Mouse (Mus musculus): ENCODE data around the gene Gm20388.

GRCm38 (mm10) chr8:122089186-122089700 is 2178.6 kb downstream of the Gm20388 start:
- no peak for TF ChIP-seq CTCF (IDR thresholded peaks at IDR 0.05; ENCODE audit: borderline replicate concordance, extremely low read depth, insufficient read depth, insufficient read length)
- no peak for TF ChIP-seq POLR2A (IDR thresholded peaks at IDR 0.05; ENCODE audit: borderline replicate concordance, extremely low read depth, insufficient read depth, insufficient read length, poor library complexity, severe bottlenecking)

All from brain, embryonic 14.5 days (tissue).